Mouse (Mus musculus): ENCODE data around the gene Cutal. TPM values are rescaled to one million over a fixed set of nuclear protein-coding genes. Genes with fewer than 3 reads are reported as not detected.

The Cutal gene
- total and polyA plus RNA-seq, 2 experiments from 2014 or later = 0.72 TPM; not detected in 1

- no peak overlapping the region for H3K4me2 ChIP-seq (ENCODE audit: low read depth, low read length, poor library complexity, severe bottlenecking)
- no peak for TF ChIP-seq CTCF (IDR thresholded peaks at IDR 0.05)
- no peak overlapping the region for H3K9ac ChIP-seq (replicated peaks; ENCODE audit: low read length, poor library complexity, severe bottlenecking)
- WGBS = 87% methylated on average over 17 of the region's 17 CpGs
- ATAC-seq (ENCODE audit: low FRiP score) (no peak), DNase-seq (ENCODE audit: low spot score) (no peak)
- no peaks in the 10 kb centered on the region for H3K27me3 ChIP-seq (ENCODE audit: insufficient read depth, low read length)
- H3K4me1 ChIP-seq (ENCODE audit: insufficient read depth, low read length) = no peaks in the 10 kb centered on the region
- H3K4me3 ChIP-seq (ENCODE audit: low read depth, low read length) = no peak overlapping the region
- H3K27ac ChIP-seq (ENCODE audit: low read depth, low read length) = no peak overlapping the region
- no peaks in the 10 kb centered on the region for H3K9me3 ChIP-seq (ENCODE audit: low read length)
- H3K36me3 ChIP-seq (ENCODE audit: insufficient read depth, low read length) = no peaks in the 10 kb centered on the region
Measured at GRCm38 (mm10) chr2:34896821-34897460, 22.7 kb downstream of the Cutal start.

GRCm38 (mm10) chr2:34897820-34898219, 23.6 kb downstream of the Cutal start:
- Histone ChIP-seq H3K4me3 (ENCODE audit: low read depth, low read length) (no peak overlapping the region), H3K36me3 (ENCODE audit: insufficient read depth, low read length) (no peaks in the 10 kb centered on the region), H3K4me1 (ENCODE audit: insufficient read depth, low read length) (no peaks in the 10 kb centered on the region), H3K9me3 (ENCODE audit: low read length) (no peaks in the 10 kb centered on the region), H3K27ac (ENCODE audit: low read depth, low read length) (no peak overlapping the region), H3K27me3 (ENCODE audit: insufficient read depth, low read length) (no peaks in the 10 kb centered on the region), H3K9ac (replicated peaks; ENCODE audit: low read length, poor library complexity, severe bottlenecking) (no peak overlapping the region), H3K4me2 (ENCODE audit: low read depth, low read length, poor library complexity, severe bottlenecking) (no peak overlapping the region)
- ATAC-seq (ENCODE audit: low FRiP score) (no peak), DNase-seq (ENCODE audit: low spot score) (peak; percentile 15)
- TF ChIP-seq CTCF (IDR thresholded peaks at IDR 0.05) = peak; percentile 52
- 23% methylated on average over 10 of the region's 10 CpGs for WGBS

- Histone ChIP-seq H3K27me3 (ENCODE audit: insufficient read depth, low read length) (no peaks in the 10 kb centered on the region), H3K36me3 (ENCODE audit: insufficient read depth, low read length) (no peaks in the 10 kb centered on the region), H3K9ac (replicated peaks; ENCODE audit: low read length, poor library complexity, severe bottlenecking) (no peak overlapping the region), H3K9me3 (ENCODE audit: low read length) (no peaks in the 10 kb centered on the region), H3K27ac (ENCODE audit: low read depth, low read length) (no peak overlapping the region), H3K4me3 (ENCODE audit: low read depth, low read length) (no peak overlapping the region), H3K4me1 (ENCODE audit: insufficient read depth, low read length) (peaks cover 5% of the 10 kb centered on the region; the same call in 1 of the 2 replicates), H3K4me2 (ENCODE audit: low read depth, low read length, poor library complexity, severe bottlenecking) (no peak overlapping the region)
- WGBS = 89% methylated on average over 11 of the region's 11 CpGs
- no peak for TF ChIP-seq CTCF (IDR thresholded peaks at IDR 0.05)
- DNase-seq (ENCODE audit: low spot score) (no peak), ATAC-seq (ENCODE audit: low FRiP score) (no peak)
Measured at GRCm38 (mm10) chr2:34899682-34900081, 25.5 kb downstream of the Cutal start.

- H3K36me3 ChIP-seq (ENCODE audit: insufficient read depth, low read length) = no peaks in the 10 kb centered on the region
- no peaks in the 10 kb centered on the region for H3K9me3 ChIP-seq (ENCODE audit: low read length)
- peaks cover 5% of the 10 kb centered on the region; the same call in 1 of the 2 replicates for H3K4me1 ChIP-seq (ENCODE audit: insufficient read depth, low read length)
- no peak overlapping the region for H3K4me3 ChIP-seq (ENCODE audit: low read depth, low read length)
- ATAC-seq (ENCODE audit: low FRiP score) (no peak), DNase-seq (ENCODE audit: low spot score) (no peak)
- WGBS = 78% methylated on average over 1 of the region's 1 CpGs
- H3K4me2 ChIP-seq (ENCODE audit: low read depth, low read length, poor library complexity, severe bottlenecking) = no peak overlapping the region
- no peak for TF ChIP-seq CTCF (IDR thresholded peaks at IDR 0.05)
- H3K27me3 ChIP-seq (ENCODE audit: insufficient read depth, low read length) = no peaks in the 10 kb centered on the region
- H3K9ac ChIP-seq (replicated peaks; ENCODE audit: low read length, poor library complexity, severe bottlenecking) = no peak overlapping the region
- no peak overlapping the region for H3K27ac ChIP-seq (ENCODE audit: low read depth, low read length)
Measured at GRCm38 (mm10) chr2:34900412-34900811, 26.2 kb downstream of the Cutal start.

- H3K27me3 ChIP-seq (ENCODE audit: insufficient read depth, low read length) = no peaks in the 10 kb centered on the region
- H3K4me3 ChIP-seq (ENCODE audit: low read depth, low read length) = no peak overlapping the region
- H3K9ac ChIP-seq (replicated peaks; ENCODE audit: low read length, poor library complexity, severe bottlenecking) = no peak overlapping the region
- ATAC-seq (ENCODE audit: low FRiP score) (no peak), DNase-seq (ENCODE audit: low spot score) (no peak)
- H3K27ac ChIP-seq (ENCODE audit: low read depth, low read length) = no peak overlapping the region
- no peak overlapping the region for H3K4me2 ChIP-seq (ENCODE audit: low read depth, low read length, poor library complexity, severe bottlenecking)
- no peaks in the 10 kb centered on the region for H3K9me3 ChIP-seq (ENCODE audit: low read length)
- H3K4me1 ChIP-seq (ENCODE audit: insufficient read depth, low read length) = peaks cover 5% of the 10 kb centered on the region; the same call in 1 of the 2 replicates
- no peaks in the 10 kb centered on the region for H3K36me3 ChIP-seq (ENCODE audit: insufficient read depth, low read length)
- 80% methylated on average over 4 of the region's 4 CpGs for WGBS
- TF ChIP-seq CTCF (IDR thresholded peaks at IDR 0.05) = no peak
Measured at GRCm38 (mm10) chr2:34901726-34902125, 27.5 kb downstream of the Cutal start.

- ATAC-seq (ENCODE audit: low FRiP score) (no peak), DNase-seq (ENCODE audit: low spot score) (no peak)
- Histone ChIP-seq H3K4me3 (ENCODE audit: low read depth, low read length) (no peak overlapping the region), H3K9ac (replicated peaks; ENCODE audit: low read length, poor library complexity, severe bottlenecking) (no peak overlapping the region), H3K27ac (ENCODE audit: low read depth, low read length) (no peak overlapping the region), H3K27me3 (ENCODE audit: insufficient read depth, low read length) (no peaks in the 10 kb centered on the region), H3K36me3 (ENCODE audit: insufficient read depth, low read length) (no peaks in the 10 kb centered on the region), H3K4me1 (ENCODE audit: insufficient read depth, low read length) (peaks cover 5% of the 10 kb centered on the region; the same call in 1 of the 2 replicates), H3K4me2 (ENCODE audit: low read depth, low read length, poor library complexity, severe bottlenecking) (no peak overlapping the region), H3K9me3 (ENCODE audit: low read length) (no peaks in the 10 kb centered on the region)
- 86% methylated on average over 6 of the region's 6 CpGs for WGBS
- TF ChIP-seq CTCF (IDR thresholded peaks at IDR 0.05) = no peak
Measured at GRCm38 (mm10) chr2:34902731-34903130, 28.5 kb downstream of the Cutal start.
